Mouse (Mus musculus): ENCODE results near the gene Ell. TPM values are rescaled to one million over a fixed set of nuclear protein-coding genes. Genes with fewer than 3 reads are reported as not detected.
A peak's percentile ranks its signal among the peaks of the same experiment; 100 is the strongest.

Ell gene
- total RNA-seq (2014; rRNA removed) (10.0 and 13.6 TPM in 2 replicates), polyA plus RNA-seq (2012; rRNA removed) (19.6 and 25.0 TPM in 2 replicates)

- TF ChIP-seq CTCF (IDR thresholded peaks at IDR 0.05; ENCODE audit: low read depth, low read length) (no peak), POLR2A (IDR thresholded peaks at IDR 0.05; ENCODE audit: extremely low read depth, insufficient read depth, low read length) (peak; percentile 80)
- H3K4me3 ChIP-seq (ENCODE audit: insufficient read depth, low read depth, low read length) = peak within 1 kb of the TSS; percentile 91
- peak within 1 kb of the TSS; percentile 96 for H3K9ac ChIP-seq (ENCODE audit: low read depth, low read length)
- peak within 1 kb of the TSS; percentile 95 for H3K27ac ChIP-seq (replicated peaks; ENCODE audit: insufficient read depth, low read depth, low read length)
- peaks cover 38% of the 10 kb centered on the region; the same call in 1 of the 2 replicates for H3K79me2 ChIP-seq (ENCODE audit: control insufficient read depth, insufficient read depth, low read length)
- peaks cover 22% of the 10 kb centered on the region for H3K4me1 ChIP-seq (ENCODE audit: control insufficient read depth, insufficient read depth, low read length)
- WGBS = under 1% methylated on average over 57 of the region's 58 CpGs
- H3K27me3 ChIP-seq (ENCODE audit: control insufficient read depth, insufficient read depth, low read length) = no peaks in the 10 kb centered on the region
- H3K36me3 ChIP-seq (ENCODE audit: control insufficient read depth, insufficient read depth, low read length) = peaks cover 16% of the 10 kb centered on the region
- peak; percentile 98 for DNase-seq (ENCODE audit: extremely low read depth, low read depth, low spot score)
These were observed at the start of gene Ell for GRCm38 (mm10) chr8:70539077-70539813. Gene Ell (plus strand): TSS chr8:70539457.

- peaks cover 41% of the 10 kb centered on the region for H3K27me3 ChIP-seq (ENCODE audit: control insufficient read depth, insufficient read depth, low read length)
These were observed 49.7 kb upstream of the Ell start for GRCm38 (mm10) chr8:70489576-70489975.

GRCm38 (mm10) chr8:70490061-70490879 lies 49.0 kb upstream of the Ell start:
- DNase-seq (ENCODE audit: extremely low read depth, low read depth, low spot score) = no peak

More at GRCm38 (mm10) chr8:70489576-70489975, 49.7 kb upstream of the Ell start:
- H3K4me1 ChIP-seq (ENCODE audit: control insufficient read depth, insufficient read depth, low read length) = peaks cover 3% of the 10 kb centered on the region
- no peak overlapping the region for H3K27ac ChIP-seq (replicated peaks; ENCODE audit: insufficient read depth, low read depth, low read length)
- no peak for DNase-seq (ENCODE audit: extremely low read depth, low read depth, low spot score)
- 5% methylated on average over 36 of the region's 41 CpGs for WGBS
- no peaks in the 10 kb centered on the region for H3K79me2 ChIP-seq (ENCODE audit: control insufficient read depth, insufficient read depth, low read length)
- no peak for TF ChIP-seq CTCF (IDR thresholded peaks at IDR 0.05; ENCODE audit: low read depth, low read length)
- TF ChIP-seq POLR2A (IDR thresholded peaks at IDR 0.05; ENCODE audit: extremely low read depth, insufficient read depth, low read length) = no peak
- H3K9ac ChIP-seq (ENCODE audit: low read depth, low read length) = no peak overlapping the region
- H3K4me3 ChIP-seq (ENCODE audit: insufficient read depth, low read depth, low read length) = no peak overlapping the region; the same call in 1 of the 2 replicates
- no peaks in the 10 kb centered on the region for H3K36me3 ChIP-seq (ENCODE audit: control insufficient read depth, insufficient read depth, low read length)

DNA sequence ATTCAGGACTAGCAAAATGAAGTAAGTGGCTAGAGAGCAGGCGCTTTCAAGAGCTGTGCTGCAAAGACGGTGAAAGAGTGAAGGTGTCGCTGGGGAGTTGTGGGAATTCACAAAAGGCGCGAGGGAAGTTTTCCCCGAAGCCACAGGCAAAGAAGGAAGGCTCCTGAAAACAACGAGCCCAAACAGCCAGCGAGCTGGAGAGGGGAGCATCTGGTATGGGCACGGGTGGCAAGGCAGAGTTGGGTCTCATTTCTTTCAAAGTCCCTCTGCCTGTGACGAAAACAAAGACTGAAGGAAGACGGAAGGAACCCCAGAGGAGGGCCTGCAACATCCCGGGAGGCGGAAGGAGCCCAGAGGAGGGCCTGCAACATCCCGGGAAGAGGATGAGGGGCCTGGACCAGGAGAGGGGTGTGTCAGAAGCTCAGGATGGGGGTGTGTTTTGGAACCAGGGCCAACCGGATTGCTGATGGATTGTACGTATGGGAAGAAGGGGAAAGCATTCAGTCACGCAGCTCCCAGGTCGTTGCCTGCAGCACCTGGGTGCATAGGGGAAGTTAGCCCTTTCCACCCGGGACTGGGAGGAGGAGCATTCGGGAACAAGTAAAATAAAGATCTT lies 48.3 kb upstream of the Ell start:
- H3K9ac ChIP-seq (ENCODE audit: low read depth, low read length) = no peak overlapping the region
- no peaks in the 10 kb centered on the region for H3K79me2 ChIP-seq (ENCODE audit: control insufficient read depth, insufficient read depth, low read length)
- no peak for DNase-seq (ENCODE audit: extremely low read depth, low read depth, low spot score)
- 12% methylated on average over 20 of the region's 20 CpGs for WGBS
- H3K4me3 ChIP-seq (ENCODE audit: insufficient read depth, low read depth, low read length) = no peak overlapping the region
- H3K4me1 ChIP-seq (ENCODE audit: control insufficient read depth, insufficient read depth, low read length) = peaks cover 3% of the 10 kb centered on the region
- no peak overlapping the region for H3K27ac ChIP-seq (replicated peaks; ENCODE audit: insufficient read depth, low read depth, low read length)
- no peaks in the 10 kb centered on the region for H3K36me3 ChIP-seq (ENCODE audit: control insufficient read depth, insufficient read depth, low read length)
- no peak for TF ChIP-seq POLR2A (IDR thresholded peaks at IDR 0.05; ENCODE audit: extremely low read depth, insufficient read depth, low read length)
- no peak for TF ChIP-seq CTCF (IDR thresholded peaks at IDR 0.05; ENCODE audit: low read depth, low read length)
- H3K27me3 ChIP-seq (ENCODE audit: control insufficient read depth, insufficient read depth, low read length) = peaks cover 42% of the 10 kb centered on the region

More at GRCm38 (mm10) chr8:70490061-70490879, 49.0 kb upstream of the Ell start:
- H3K36me3 ChIP-seq (ENCODE audit: control insufficient read depth, insufficient read depth, low read length) = no peaks in the 10 kb centered on the region
- peaks cover 42% of the 10 kb centered on the region for H3K27me3 ChIP-seq (ENCODE audit: control insufficient read depth, insufficient read depth, low read length)
- H3K27ac ChIP-seq (replicated peaks; ENCODE audit: insufficient read depth, low read depth, low read length) = no peak overlapping the region
- peaks cover 3% of the 10 kb centered on the region for H3K4me1 ChIP-seq (ENCODE audit: control insufficient read depth, insufficient read depth, low read length)
- 28% methylated on average over 10 of the region's 10 CpGs for WGBS
- H3K79me2 ChIP-seq (ENCODE audit: control insufficient read depth, insufficient read depth, low read length) = no peaks in the 10 kb centered on the region
- no peak overlapping the region for H3K4me3 ChIP-seq (ENCODE audit: insufficient read depth, low read depth, low read length)
- TF ChIP-seq POLR2A (IDR thresholded peaks at IDR 0.05; ENCODE audit: extremely low read depth, insufficient read depth, low read length) = no peak
- no peak for TF ChIP-seq CTCF (IDR thresholded peaks at IDR 0.05; ENCODE audit: low read depth, low read length)
- no peak overlapping the region for H3K9ac ChIP-seq (ENCODE audit: low read depth, low read length)

DNA sequence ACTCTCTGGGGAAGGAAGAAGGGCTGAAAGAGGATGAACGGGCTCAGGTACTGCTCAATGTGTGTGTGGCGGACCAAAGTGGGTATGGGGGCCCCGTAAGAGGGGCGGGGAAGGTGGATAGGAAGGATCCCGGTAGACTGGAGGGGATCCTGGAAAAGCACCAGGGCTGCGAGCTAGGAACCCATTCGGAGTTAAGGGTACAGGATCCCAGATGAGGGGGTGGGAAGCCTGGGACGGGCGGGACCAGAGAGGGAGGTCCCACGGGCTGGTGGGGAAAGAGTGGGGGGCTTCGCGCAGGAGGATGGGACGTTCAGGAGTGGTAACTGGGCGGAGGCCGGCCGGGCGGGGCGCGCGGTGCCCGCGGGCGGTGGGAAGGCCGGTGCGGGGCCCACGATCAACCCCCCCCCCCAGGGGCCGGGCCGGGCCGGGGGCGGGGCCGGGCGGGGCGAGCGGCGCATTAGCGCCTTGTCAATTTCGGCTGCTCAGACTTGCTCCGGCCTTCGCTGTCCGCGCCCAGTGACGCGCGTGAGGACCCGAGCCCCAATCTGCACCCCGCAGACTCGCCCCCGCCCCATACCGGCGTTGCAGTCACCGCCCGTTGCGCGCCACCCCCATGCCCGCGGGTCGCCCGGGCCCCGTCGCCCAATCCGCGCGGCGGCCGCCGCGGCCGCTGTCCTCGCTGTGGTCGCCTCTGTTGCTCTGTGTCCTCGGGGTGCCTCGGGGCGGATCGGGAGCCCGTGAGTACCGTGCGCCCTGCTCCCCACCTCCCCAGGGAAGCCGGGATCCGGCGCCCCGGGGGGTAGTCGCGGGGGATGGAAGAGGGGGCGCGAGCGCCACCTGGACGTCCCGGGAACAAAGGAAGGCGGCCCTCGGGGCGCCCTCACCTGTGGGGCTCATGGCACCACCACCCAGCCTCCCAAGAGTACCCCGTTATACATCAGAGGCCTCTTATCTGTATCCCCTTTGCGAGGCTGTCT lies 46.3 kb upstream of the Ell start, which contains the start of gene Crlf1:
Gene Crlf1 (plus strand): TSS at position 495 of the 977 bp plus-strand sequence.
- TF ChIP-seq POLR2A (IDR thresholded peaks at IDR 0.05; ENCODE audit: extremely low read depth, insufficient read depth, low read length) (no peak), CTCF (IDR thresholded peaks at IDR 0.05; ENCODE audit: low read depth, low read length) (no peak)
- 3% methylated on average over 75 of the region's 93 CpGs for WGBS
- H3K36me3 ChIP-seq (ENCODE audit: control insufficient read depth, insufficient read depth, low read length) = no peaks in the 10 kb centered on the region
- no peak within 1 kb of the TSS for H3K9ac ChIP-seq (ENCODE audit: low read depth, low read length)
- H3K4me3 ChIP-seq (ENCODE audit: insufficient read depth, low read depth, low read length) = peak within 1 kb of the TSS; percentile 10; the same call in 1 of the 2 replicates
- no peaks in the 10 kb centered on the region for H3K79me2 ChIP-seq (ENCODE audit: control insufficient read depth, insufficient read depth, low read length)
- H3K4me1 ChIP-seq (ENCODE audit: control insufficient read depth, insufficient read depth, low read length) = peaks cover 2% of the 10 kb centered on the region
- H3K27ac ChIP-seq (replicated peaks; ENCODE audit: insufficient read depth, low read depth, low read length) = no peak within 1 kb of the TSS
- no peak for DNase-seq (ENCODE audit: extremely low read depth, low read depth, low spot score)
- H3K27me3 ChIP-seq (ENCODE audit: control insufficient read depth, insufficient read depth, low read length) = peaks cover 39% of the 10 kb centered on the region

Data from liver, adult 2 months (tissue).